Mouse (Mus musculus) heart, adult 2 months (tissue): Measurements from ENCODE around the gene Pnkp. TPM values are rescaled to one million over a fixed set of nuclear protein-coding genes. Genes with fewer than 3 reads are reported as not detected.

ENCODE experiments used
- DNase-seq, 2 experiments: peaks; one replicate each; pipeline ENCODE4 v3.0.0; 2021
- H3K27ac ChIP-seq: fragments of 200-600 bp; 2 replicates; pipeline ENCODE4 v1.8.1; 2022
- H3K27me3 ChIP-seq: fragments of 200-500 bp; 2 replicates; pipeline ENCODE4 v1.6.1; 2012; ENCODE audit warnings: mild to moderate bottlenecking, low read length, inconsistent platforms, mixed read lengths; ENCODE audit not compliant: control insufficient read depth, insufficient read depth
- H3K36me3 ChIP-seq: fragments of 200-500 bp; 2 replicates; pipeline ENCODE4 v1.6.1; 2012; ENCODE audit warnings: low read length, inconsistent platforms; ENCODE audit not compliant: control insufficient read depth, insufficient read depth
- H3K4me1 ChIP-seq: fragments of 200-500 bp; 2 replicates; pipeline ENCODE4 v1.6.1; 2011; ENCODE audit warnings: low read length; ENCODE audit not compliant: control insufficient read depth, insufficient read depth
- H3K4me3 ChIP-seq: fragments of 200-600 bp; 2 replicates; pipeline ENCODE4 v1.8.1; 2022
- H3K79me2 ChIP-seq: fragments of 200-500 bp; replicated peaks from 2 replicates; pipeline ENCODE4 v1.6.1; 2012; ENCODE audit warnings: mild to moderate bottlenecking, inconsistent platforms, low read length, moderate library complexity, mixed read lengths; ENCODE audit not compliant: control insufficient read depth, insufficient read depth
- H3K9ac ChIP-seq: fragments of 200-500 bp; 2 replicates; pipeline ENCODE4 v1.6.1; 2012; ENCODE audit warnings: low read depth, mild to moderate bottlenecking, control low read depth, inconsistent platforms, low read length, mixed read lengths
- CTCF ChIP-seq: fragments of 200-600 bp; IDR thresholded peaks from 2 replicates; pipeline ENCODE4 v1.8.1; 2022; ENCODE audit warnings: antibody characterized with exemption, mild to moderate bottlenecking, moderate library complexity
- EP300 ChIP-seq: fragments of 200-500 bp; IDR thresholded peaks from 2 replicates; pipeline ENCODE4 v1.6.1; 2011; ENCODE audit warnings: low read depth, low read length, control low read depth; ENCODE audit not compliant: insufficient read depth
- POLR2A ChIP-seq: fragments of 200-500 bp; IDR thresholded peaks from 2 replicates; pipeline ENCODE4 v1.6.1; 2011; ENCODE audit warnings: mild to moderate bottlenecking, low read depth, low read length, control low read depth; ENCODE audit not compliant: insufficient read depth
- WGBS: fragments of 180-500 bp; shearing (Covaris S2); methylation state at CpG from one replicate; pipeline ENCODE4 v1.1.7; 2018; 5-methylcytosine and 5-hydroxymethylcytosine counted together
- intact Hi-C: fragments of 180-260 bp; cut with DNase I; formaldehyde crosslinking; loops from one replicate; pipeline ENCODE4 v1.15.1; 2025
- polyA plus RNA-seq: library from polyadenylated mRNA; depleted of rRNA; stranded (reverse); fragments of >200 nt; gene quantifications from 2 replicates; pipeline ENCODE4 v1.2.3, GENCODE M21; 2012
- total RNA-seq, 2 experiments: library from RNA; stranded (reverse); gene quantifications; 2 replicates each; pipeline ENCODE4 v1.2.3; 2021

Pnkp gene
- total and polyA plus RNA-seq, 3 experiments: 15.3 to 20.2 (median 19.6) TPM

DNA sequence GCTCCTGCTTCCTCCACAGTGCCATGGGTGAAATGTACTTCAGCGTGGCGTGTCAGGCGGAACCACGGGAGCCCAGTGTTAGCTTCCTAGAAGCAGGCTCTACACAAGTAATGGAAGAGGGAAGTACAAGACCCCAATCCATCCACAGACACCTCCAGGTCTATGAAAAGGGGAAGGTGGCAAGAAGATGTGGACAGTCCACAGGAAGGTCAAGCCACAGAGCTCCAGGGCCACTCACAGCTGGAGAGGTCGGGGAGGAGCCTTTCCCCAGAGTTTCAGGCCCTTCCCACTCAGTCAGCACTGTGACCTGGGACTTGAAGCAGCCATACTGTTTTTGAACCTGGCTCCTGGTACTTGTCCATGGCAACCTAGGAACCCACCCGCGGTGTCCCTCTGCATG lies 30.0 kb downstream of the Pnkp start:
- no peak for DNase-seq
- no peak overlapping the region for H3K27ac ChIP-seq
- peaks cover 16% of the 10 kb centered on the region for H3K4me1 ChIP-seq
- no peaks in the 10 kb centered on the region for H3K27me3 ChIP-seq
- no peak for TF ChIP-seq CTCF
- TF ChIP-seq POLR2A: no peak
- no peak for TF ChIP-seq EP300
- H3K4me3 ChIP-seq: no peak overlapping the region
- H3K9ac ChIP-seq: no peak overlapping the region
- H3K36me3 ChIP-seq: no peaks in the 10 kb centered on the region
- WGBS: 92% methylated on average over 7 of the region's 7 CpGs
- intact Hi-C loops: no loop called here
- H3K79me2 ChIP-seq: peaks cover 5% of the 10 kb centered on the region

DNA sequence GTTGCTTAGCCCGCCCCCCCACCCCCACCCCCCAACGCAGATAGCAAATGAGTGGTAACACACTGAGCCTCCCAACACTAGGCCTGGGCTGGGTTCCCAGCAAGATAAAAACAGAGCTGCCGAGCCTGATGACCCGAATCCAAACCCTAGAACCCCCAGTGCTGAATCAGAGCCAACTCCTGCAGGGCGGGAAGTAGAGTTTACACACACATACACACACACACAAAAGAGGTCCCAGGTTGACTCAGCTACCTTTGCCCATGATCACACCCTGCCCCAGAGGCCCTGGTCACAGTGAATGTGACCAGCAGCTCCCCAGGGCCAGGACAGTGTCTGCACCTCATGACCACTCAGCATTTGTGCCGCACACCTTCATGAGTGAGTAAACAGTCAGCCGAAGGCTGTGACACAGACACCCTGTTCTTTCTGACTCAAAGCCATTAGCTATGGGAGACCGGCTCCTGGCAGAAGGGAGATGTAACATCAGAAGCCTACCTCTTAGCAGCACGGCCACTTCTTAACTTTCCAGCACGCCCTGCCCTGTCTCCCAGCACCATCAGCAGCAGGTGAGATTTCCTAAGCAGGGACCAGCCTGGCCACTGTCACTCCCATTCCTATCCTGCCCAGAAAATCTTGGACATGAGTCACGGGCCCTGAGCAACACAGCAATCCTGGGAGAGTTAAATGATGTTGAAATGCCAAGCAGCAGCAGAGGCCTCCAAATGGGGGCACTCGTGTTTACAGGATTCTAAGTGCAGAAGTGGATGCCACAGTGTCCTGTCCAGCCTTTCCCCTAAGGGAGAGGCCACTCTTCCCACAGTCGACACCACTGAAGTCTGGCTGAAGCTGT lies 31.5 kb downstream of the Pnkp start:
- H3K27me3 ChIP-seq: no peaks in the 10 kb centered on the region
- peaks cover 16% of the 10 kb centered on the region for H3K4me1 ChIP-seq
- no peak for TF ChIP-seq CTCF
- no peak for TF ChIP-seq POLR2A
- no peak for TF ChIP-seq EP300
- no peak overlapping the region for H3K9ac ChIP-seq
- H3K27ac ChIP-seq: peak overlapping the region; percentile 42
- H3K79me2 ChIP-seq: peaks cover 7% of the 10 kb centered on the region
- no peaks in the 10 kb centered on the region for H3K36me3 ChIP-seq
- 55% methylated on average over 13 of the region's 13 CpGs for WGBS
- intact Hi-C loops: no loop called here
- no peak overlapping the region for H3K4me3 ChIP-seq
- DNase-seq: peak in 1 of 2 experiments; percentile 45

DNA sequence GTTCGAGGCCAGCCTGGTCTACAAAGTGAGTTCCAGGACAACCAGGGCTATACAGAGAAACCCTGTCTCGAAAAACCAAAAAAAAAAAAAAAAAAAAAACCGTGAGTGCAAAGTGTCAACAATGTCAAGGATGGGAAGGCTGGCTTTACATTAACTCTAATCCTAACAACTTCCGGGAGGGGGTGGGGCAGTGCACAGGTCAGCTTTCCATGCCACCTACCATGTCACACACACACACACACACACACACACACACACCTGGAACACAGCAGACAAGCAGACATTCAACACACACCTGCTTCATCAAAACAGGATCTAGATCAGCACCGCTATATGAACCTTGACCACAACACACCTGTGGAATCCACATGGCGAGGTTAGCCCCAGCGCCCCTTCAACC lies 33.2 kb downstream of the Pnkp start:
- TF ChIP-seq POLR2A (no peak), CTCF (no peak), EP300 (no peak)
- intact Hi-C loops: loop anchor here (2.0 kb wide), 1 partner anchor 19 kb away; no protein-coding TSS in a partner anchor
- Histone ChIP-seq H3K79me2 (peaks cover 7% of the 10 kb centered on the region), H3K9ac (no peak overlapping the region), H3K27ac (no peak overlapping the region), H3K27me3 (no peaks in the 10 kb centered on the region), H3K4me3 (no peak overlapping the region), H3K4me1 (peaks cover 17% of the 10 kb centered on the region), H3K36me3 (no peaks in the 10 kb centered on the region)
- no peak for DNase-seq
- 85% methylated on average over 7 of the region's 7 CpGs for WGBS

DNA sequence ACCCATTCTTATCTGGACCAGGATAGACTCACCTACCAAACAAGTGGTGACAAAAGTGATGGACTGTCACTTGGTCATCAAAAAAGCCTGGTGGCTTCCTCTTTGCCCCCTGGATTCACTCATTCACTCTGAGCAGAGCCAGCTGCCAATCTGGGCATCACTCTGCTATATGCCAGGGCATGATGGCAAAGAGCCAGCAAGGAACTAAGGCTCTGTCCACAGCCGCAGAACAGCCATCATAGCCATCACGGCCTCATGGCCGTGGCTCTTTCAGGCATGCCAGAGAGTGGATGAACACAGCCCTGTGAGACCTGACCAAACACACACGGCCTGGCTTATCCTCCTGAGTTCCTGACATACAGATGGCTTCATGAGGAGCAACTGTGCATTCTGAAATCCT lies 33.8 kb downstream of the Pnkp start:
- Histone ChIP-seq H3K4me3 (no peak overlapping the region; the same call in 1 of the 2 replicates), H3K9ac (no peak overlapping the region), H3K79me2 (peaks cover 7% of the 10 kb centered on the region), H3K4me1 (peaks cover 19% of the 10 kb centered on the region), H3K27ac (no peak overlapping the region), H3K36me3 (no peaks in the 10 kb centered on the region), H3K27me3 (no peaks in the 10 kb centered on the region)
- 47% methylated on average over 4 of the region's 4 CpGs for WGBS
- intact Hi-C loops: loop anchor here (2.0 kb wide), 1 partner anchor 20 kb away; no protein-coding TSS in a partner anchor
- no peak for TF ChIP-seq EP300
- TF ChIP-seq CTCF: no peak
- no peak for DNase-seq

DNA sequence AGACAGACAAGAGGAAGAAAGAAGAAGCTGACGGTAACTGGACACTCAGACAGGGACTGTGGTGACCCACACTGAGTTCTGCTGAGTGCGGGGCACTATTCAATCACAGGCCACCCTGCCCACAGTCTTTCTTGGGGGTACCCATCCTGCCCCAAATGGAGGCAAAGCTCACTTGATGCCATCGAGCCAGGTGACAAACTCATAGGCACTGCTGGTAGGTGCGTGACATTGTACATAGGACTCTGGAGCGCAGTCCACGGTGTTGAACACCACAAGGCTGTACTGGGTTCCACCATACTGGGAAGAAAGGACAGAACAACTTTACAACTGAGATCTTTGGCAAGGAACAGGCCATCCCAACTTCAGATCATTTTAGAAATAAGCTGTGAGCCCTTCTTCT lies 34.7 kb downstream of the Pnkp start:
- intact Hi-C loops: loop anchor here (2.0 kb wide), 2 partner anchors 21 to 75 kb away; partner anchors contain the start of genes Atf5, Il4i1 and Nup62
- peaks cover 6% of the 10 kb centered on the region for H3K79me2 ChIP-seq
- H3K27me3 ChIP-seq: no peaks in the 10 kb centered on the region
- peak overlapping the region; percentile 97 for H3K27ac ChIP-seq
- H3K36me3 ChIP-seq: no peaks in the 10 kb centered on the region
- H3K9ac ChIP-seq: peak overlapping the region; percentile 96
- H3K4me3 ChIP-seq: peak overlapping the region; percentile 84
- 10% methylated on average over 6 of the region's 6 CpGs for WGBS
- no peak for DNase-seq
- no peak for TF ChIP-seq CTCF
- TF ChIP-seq EP300: no peak
- H3K4me1 ChIP-seq: peaks cover 19% of the 10 kb centered on the region

DNA sequence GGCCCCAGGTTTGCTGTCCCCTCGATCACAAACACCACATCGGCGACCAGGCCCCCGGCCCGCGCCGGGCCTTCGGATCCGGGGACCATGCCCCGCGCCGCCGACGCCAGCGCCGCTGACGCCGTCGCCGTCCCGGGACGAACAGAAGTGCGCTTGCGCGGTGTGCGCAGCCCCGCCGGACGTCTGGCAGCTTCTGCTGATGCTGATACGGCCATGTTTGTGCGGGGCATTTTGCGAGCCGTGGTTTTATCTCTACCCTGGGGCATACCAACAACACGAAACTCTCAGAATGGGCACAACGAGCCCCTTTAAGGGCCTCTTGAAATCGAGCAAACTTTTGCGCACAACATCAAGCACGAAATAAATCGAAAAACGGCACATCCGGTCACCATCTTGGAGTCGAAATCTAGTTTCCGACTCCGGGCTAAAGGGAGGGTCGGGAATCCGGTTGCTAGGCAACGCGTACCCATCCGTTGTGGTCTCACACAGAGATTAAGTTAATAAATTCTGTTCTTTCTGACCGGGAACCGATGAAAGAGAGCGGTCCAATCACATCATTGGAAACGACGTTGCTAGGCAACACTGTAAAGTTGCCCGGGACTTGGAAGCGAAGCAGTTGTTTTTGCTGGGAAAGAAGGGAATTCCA lies 35.5 kb downstream of the Pnkp start, which contains the start of gene Med25:
Gene Med25 (minus strand): TSS at position 437 of the 646 bp plus-strand sequence.
- intact Hi-C loops: loop anchor here (2.0 kb wide), 1 partner anchor 76 kb away; the partner anchor contains the start of genes Atf5, Il4i1 and Nup62
- WGBS: under 1% methylated on average over 56 of the region's 56 CpGs

More for the DNA sequence above, 35.5 kb downstream of the Pnkp start, which contains the start of gene Med25:
- DNase-seq: peak; percentile 87 to 94
- peak within 1 kb of the TSS; percentile 96 for H3K9ac ChIP-seq
- H3K4me1 ChIP-seq: peaks cover 20% of the 10 kb centered on the region
- no peaks in the 10 kb centered on the region for H3K36me3 ChIP-seq
- peak within 1 kb of the TSS; percentile 84 for H3K4me3 ChIP-seq
- H3K27me3 ChIP-seq: no peaks in the 10 kb centered on the region
- H3K79me2 ChIP-seq: peaks cover 6% of the 10 kb centered on the region
- TF ChIP-seq POLR2A (peak; percentile 80), EP300 (peak; percentile 68; the same call in 1 of the 2 replicates), CTCF (no peak)
- H3K27ac ChIP-seq: peak within 1 kb of the TSS; percentile 97
